Mouse (Mus musculus): ENCODE results near the gene Gnmt. TPM values are rescaled to one million over a fixed set of nuclear protein-coding genes. Genes with fewer than 3 reads are reported as not detected.

Gnmt gene
- polyA plus RNA-seq, 1 experiment from 2014 or later = 14.9 TPM

GRCm38 (mm10) chr17:46724477-46725084 is 4.4 kb downstream of the Gnmt start:
- Histone ChIP-seq H3K4me3 (ENCODE audit: low read depth, low read length) (no peak overlapping the region), H3K27me3 (replicated peaks; ENCODE audit: insufficient read depth, low read length) (no peaks in the 10 kb centered on the region), H3K36me3 (ENCODE audit: insufficient read depth, low read length) (peaks cover 10% of the 10 kb centered on the region), H3K9ac (replicated peaks; ENCODE audit: low read depth) (no peak overlapping the region), H3K4me2 (replicated peaks; ENCODE audit: low read depth, low read length) (no peak overlapping the region), H3K4me1 (ENCODE audit: insufficient read depth, low read depth, low read length) (0 out of 2 replicates have a peak, but pooled peaks cover 3% of the 10 kb centered on the region), H3K27ac (ENCODE audit: low read length) (no peak overlapping the region), H3K9me3 (ENCODE audit: low read length) (no peaks in the 10 kb centered on the region)
- TF ChIP-seq EP300 (IDR thresholded peaks at IDR 0.05) (no peak), CTCF (IDR thresholded peaks at IDR 0.05) (no peak)
- no peak for DNase-seq (ENCODE audit: low spot score)
- WGBS = 75% methylated on average over 17 of the region's 20 CpGs
- ATAC-seq = no peak

GRCm38 (mm10) chr17:46721077-46721476 is 7.9 kb downstream of the Gnmt start:
- H3K36me3 ChIP-seq (ENCODE audit: insufficient read depth, low read length) = peaks cover 10% of the 10 kb centered on the region
- TF ChIP-seq EP300 (IDR thresholded peaks at IDR 0.05) (no peak), CTCF (IDR thresholded peaks at IDR 0.05) (no peak)
- no peaks in the 10 kb centered on the region for H3K9me3 ChIP-seq (ENCODE audit: low read length)
- DNase-seq (ENCODE audit: low spot score) = no peak
- H3K9ac ChIP-seq (replicated peaks; ENCODE audit: low read depth) = no peak overlapping the region
- no peak overlapping the region for H3K27ac ChIP-seq (ENCODE audit: low read length)
- WGBS = 84% methylated on average over 7 of the region's 7 CpGs
- H3K4me1 ChIP-seq (ENCODE audit: insufficient read depth, low read depth, low read length) = no peaks in the 10 kb centered on the region
- H3K4me3 ChIP-seq (ENCODE audit: low read depth, low read length) = no peak overlapping the region
- H3K4me2 ChIP-seq (replicated peaks; ENCODE audit: low read depth, low read length) = no peak overlapping the region
- ATAC-seq = no peak
- H3K27me3 ChIP-seq (replicated peaks; ENCODE audit: insufficient read depth, low read length) = no peaks in the 10 kb centered on the region

GRCm38 (mm10) chr17:46714756-46715481 is 14.0 kb downstream of the Gnmt start:
- no peaks in the 10 kb centered on the region for H3K9me3 ChIP-seq (ENCODE audit: low read length)

GRCm38 (mm10) chr17:46713849-46714248 is 15.1 kb downstream of the Gnmt start:
- Histone ChIP-seq H3K36me3 (ENCODE audit: insufficient read depth, low read length) (0 out of 2 replicates have a peak, but pooled peaks cover 4% of the 10 kb centered on the region), H3K27me3 (replicated peaks; ENCODE audit: insufficient read depth, low read length) (no peaks in the 10 kb centered on the region), H3K4me2 (replicated peaks; ENCODE audit: low read depth, low read length) (no peak overlapping the region), H3K4me3 (ENCODE audit: low read depth, low read length) (no peak overlapping the region), H3K9ac (replicated peaks; ENCODE audit: low read depth) (no peak overlapping the region), H3K4me1 (ENCODE audit: insufficient read depth, low read depth, low read length) (peaks cover 12% of the 10 kb centered on the region; the same call in 1 of the 2 replicates), H3K27ac (ENCODE audit: low read length) (no peak overlapping the region), H3K9me3 (ENCODE audit: low read length) (no peaks in the 10 kb centered on the region)
- no peak for TF ChIP-seq CTCF (IDR thresholded peaks at IDR 0.05)
- no peak for TF ChIP-seq EP300 (IDR thresholded peaks at IDR 0.05)
- ATAC-seq = no peak
- no peak for DNase-seq (ENCODE audit: low spot score)
- WGBS = 86% methylated on average over 9 of the region's 9 CpGs

More at GRCm38 (mm10) chr17:46714756-46715481, 14.0 kb downstream of the Gnmt start:
- Histone ChIP-seq H3K27ac (ENCODE audit: low read length) (no peak overlapping the region), H3K9ac (replicated peaks; ENCODE audit: low read depth) (no peak overlapping the region), H3K27me3 (replicated peaks; ENCODE audit: insufficient read depth, low read length) (no peaks in the 10 kb centered on the region), H3K36me3 (ENCODE audit: insufficient read depth, low read length) (0 out of 2 replicates have a peak, but pooled peaks cover 4% of the 10 kb centered on the region), H3K4me1 (ENCODE audit: insufficient read depth, low read depth, low read length) (peaks cover 12% of the 10 kb centered on the region; the same call in 1 of the 2 replicates), H3K4me2 (replicated peaks; ENCODE audit: low read depth, low read length) (no peak overlapping the region), H3K4me3 (ENCODE audit: low read depth, low read length) (no peak overlapping the region)
- 90% methylated on average over 11 of the region's 11 CpGs for WGBS
- peak; percentile 23; the same call in 1 of the 2 replicates for TF ChIP-seq CTCF (IDR thresholded peaks at IDR 0.05)
- no peak for TF ChIP-seq EP300 (IDR thresholded peaks at IDR 0.05)
- DNase-seq (ENCODE audit: low spot score) (no peak), ATAC-seq (no peak)

GRCm38 (mm10) chr17:46712442-46712841 is 16.5 kb downstream of the Gnmt start:
- WGBS = 40% methylated on average over 7 of the region's 7 CpGs
- ATAC-seq = no peak
- no peak overlapping the region for H3K27ac ChIP-seq (ENCODE audit: low read length)

GRCm38 (mm10) chr17:46711612-46712271 is 17.2 kb downstream of the Gnmt start:
- Histone ChIP-seq H3K4me3 (ENCODE audit: low read depth, low read length) (peak overlapping the region; percentile 100), H3K9ac (replicated peaks; ENCODE audit: low read depth) (peak overlapping the region; percentile 86), H3K4me2 (replicated peaks; ENCODE audit: low read depth, low read length) (peak overlapping the region; percentile 98), H3K4me1 (ENCODE audit: insufficient read depth, low read depth, low read length) (peaks cover 12% of the 10 kb centered on the region; the same call in 1 of the 2 replicates), H3K27me3 (replicated peaks; ENCODE audit: insufficient read depth, low read length) (no peaks in the 10 kb centered on the region), H3K9me3 (ENCODE audit: low read length) (no peaks in the 10 kb centered on the region), H3K36me3 (ENCODE audit: insufficient read depth, low read length) (0 out of 2 replicates have a peak, but pooled peaks cover 4% of the 10 kb centered on the region), H3K27ac (ENCODE audit: low read length) (peak overlapping the region; percentile 86)
- DNase-seq (ENCODE audit: low spot score) (peak; percentile 55), ATAC-seq (peak; percentile 49)
- TF ChIP-seq EP300 (IDR thresholded peaks at IDR 0.05) = no peak
- no peak for TF ChIP-seq CTCF (IDR thresholded peaks at IDR 0.05)
- WGBS = 1% methylated on average over 52 of the region's 76 CpGs

More at GRCm38 (mm10) chr17:46712442-46712841, 16.5 kb downstream of the Gnmt start:
- peak overlapping the region; percentile 98 for H3K4me2 ChIP-seq (replicated peaks; ENCODE audit: low read depth, low read length)
- H3K4me3 ChIP-seq (ENCODE audit: low read depth, low read length) = peak overlapping the region; percentile 100
- H3K9me3 ChIP-seq (ENCODE audit: low read length) = no peaks in the 10 kb centered on the region
- TF ChIP-seq CTCF (IDR thresholded peaks at IDR 0.05) = no peak
- no peak for TF ChIP-seq EP300 (IDR thresholded peaks at IDR 0.05)
- no peak for DNase-seq (ENCODE audit: low spot score)
- H3K27me3 ChIP-seq (replicated peaks; ENCODE audit: insufficient read depth, low read length) = no peaks in the 10 kb centered on the region
- 0 out of 2 replicates have a peak, but pooled peaks cover 4% of the 10 kb centered on the region for H3K36me3 ChIP-seq (ENCODE audit: insufficient read depth, low read length)
- peak overlapping the region; percentile 86 for H3K9ac ChIP-seq (replicated peaks; ENCODE audit: low read depth)
- H3K4me1 ChIP-seq (ENCODE audit: insufficient read depth, low read depth, low read length) = peaks cover 12% of the 10 kb centered on the region; the same call in 1 of the 2 replicates

Measured in lung, postnatal 0 days (tissue).